Mouse (Mus musculus): Measurements from ENCODE around the gene Bpifc.

DNA sequence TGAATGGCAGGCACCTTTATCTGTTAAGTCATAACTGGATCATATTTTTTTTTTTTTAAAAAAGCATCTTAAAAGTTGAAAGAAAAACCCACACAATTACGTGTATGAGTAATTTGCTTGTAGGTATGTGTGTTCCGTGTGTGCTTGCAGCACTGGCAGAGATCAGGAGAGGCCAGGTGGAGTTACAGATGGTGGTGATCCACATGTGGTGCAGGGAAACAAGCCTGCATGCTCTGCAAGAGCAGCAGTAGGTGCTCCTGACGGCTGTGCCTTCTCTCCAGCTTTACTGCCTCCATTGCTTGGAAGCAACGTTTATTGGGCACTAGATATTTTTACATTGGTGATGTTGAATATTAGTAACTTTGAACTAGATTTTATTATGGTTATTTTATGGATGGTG, 32.0 kb upstream of the Bpifc start:
- no peak for TF ChIP-seq CTCF (IDR thresholded peaks at IDR 0.05; ENCODE audit: low read depth)
- TF ChIP-seq EP300 (IDR thresholded peaks at IDR 0.05; ENCODE audit: low read depth): no peak
